ENCODE assay signal across 18 mouse cellular contexts in the genomic region with DNA sequence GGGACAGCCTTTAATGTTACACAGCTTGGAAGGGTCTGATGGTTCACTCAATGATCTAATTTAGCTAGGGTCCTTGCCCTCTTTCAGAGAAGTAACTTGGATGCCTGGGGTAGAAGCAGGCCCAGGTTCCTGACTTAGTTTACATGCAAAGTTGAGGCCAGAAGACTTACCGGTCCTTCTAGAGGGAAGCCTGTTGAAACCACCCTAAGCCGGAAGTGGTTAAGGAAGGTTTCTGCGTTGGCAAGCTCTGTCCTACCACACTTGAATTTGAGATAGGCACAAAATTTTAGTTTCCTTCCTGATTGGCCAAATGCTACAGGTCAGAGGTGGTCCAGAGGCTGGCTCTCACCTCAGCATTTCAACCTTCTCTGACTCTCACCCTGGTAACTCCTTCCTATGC.
"Had no signal": no experiment of that assay in that cellular context is flagged by ENCODE, and none has a peak within 500 bp of the region (broad histone marks: within the 10 kb centered on the region; RNA-seq: fewer than 3 reads in every experiment).

No protein-coding gene starts in this region.

- DNase-seq: kidney, adult 9 months; kidney, postnatal 14 days; kidney, postnatal 4 days; layer of hippocampus, adult 9-11 months; liver, embryonic 13.5 days; lung, adult 2 months; lung, postnatal 14 days; lung, postnatal 4 days; midbrain, embryonic 14.5 days; right cerebral cortex, adult 18-20 months; right cerebral cortex, postnatal 14 days; spleen, adult 18-20 months; thymus, postnatal 25 days had no signal

- H3K4me1 ChIP-seq: liver, embryonic 13.5 days; midbrain, embryonic 10.5 days; neural tube, embryonic 12.5 days; neural tube, embryonic 15.5 days; stomach, embryonic 15.5 days had no signal

- H3K27me3 ChIP-seq: liver, embryonic 13.5 days; neural tube, embryonic 12.5 days; neural tube, embryonic 15.5 days; stomach, embryonic 15.5 days had no signal

- H3K4me3 ChIP-seq: liver, embryonic 13.5 days; megakaryocyte, embryonic 14.5 days; midbrain, embryonic 10.5 days; neural tube, embryonic 12.5 days; neural tube, embryonic 15.5 days; stomach, embryonic 15.5 days had no signal

- H3K9me3 ChIP-seq: liver, embryonic 13.5 days; megakaryocyte, embryonic 14.5 days; midbrain, embryonic 10.5 days; neural tube, embryonic 12.5 days; neural tube, embryonic 15.5 days; stomach, embryonic 15.5 days had no signal

- H3K27ac ChIP-seq: liver, embryonic 13.5 days; midbrain, embryonic 10.5 days; neural tube, embryonic 12.5 days; neural tube, embryonic 15.5 days; stomach, embryonic 15.5 days had no signal

- H3K36me3 ChIP-seq: liver, embryonic 13.5 days; midbrain, embryonic 10.5 days; neural tube, embryonic 12.5 days; stomach, embryonic 15.5 days had no signal

- H3K9ac ChIP-seq: liver, embryonic 13.5 days; neural tube, embryonic 12.5 days; neural tube, embryonic 15.5 days; stomach, embryonic 15.5 days had no signal

- H3K4me2 ChIP-seq: liver, embryonic 13.5 days; neural tube, embryonic 12.5 days; neural tube, embryonic 15.5 days; stomach, embryonic 15.5 days had no signal
